Mouse (Mus musculus) cerebellum, adult 2 months (tissue): ENCODE measurements around the gene Arhgap31.

Experiments
- CTCF ChIP-seq: fragments of 200-500 bp; IDR thresholded peaks from 2 replicates; pipeline ENCODE4 v1.5.1; 2011; ENCODE audit warnings: low read depth, mild to moderate bottlenecking, control low read depth, low read length, moderate library complexity, borderline replicate concordance; ENCODE audit not compliant: insufficient read depth
- POLR2A ChIP-seq: fragments of 200-500 bp; IDR thresholded peaks from 2 replicates; pipeline ENCODE4 v1.6.1; 2011; ENCODE audit warnings: low read length, control low read depth, borderline replicate concordance; ENCODE audit not compliant: insufficient read depth

DNA sequence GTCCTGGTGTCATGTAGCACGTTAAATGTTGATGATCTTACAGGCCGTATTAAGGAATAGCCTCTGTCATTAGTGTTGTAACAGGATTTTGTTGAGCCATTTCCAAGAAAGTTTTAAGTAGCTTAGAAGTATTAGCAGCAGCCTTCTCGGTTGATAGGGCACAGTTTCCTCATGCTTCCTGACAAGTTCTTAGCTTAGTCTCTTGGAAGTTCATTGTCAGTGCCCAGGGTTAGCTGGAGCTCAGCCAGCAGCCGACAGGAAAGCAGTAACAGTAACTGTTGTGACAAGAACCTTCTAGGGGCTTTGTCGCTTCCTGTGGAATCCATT lies 43.1 kb upstream of the Arhgap31 start:
- no peak for TF ChIP-seq POLR2A
- TF ChIP-seq CTCF = no peak
